Mouse (Mus musculus) limb, embryonic 10.5 days (tissue): Measurements from ENCODE around the gene Luc7l3. TPM values are rescaled to one million over a fixed set of nuclear protein-coding genes. Genes with fewer than 3 reads are reported as not detected.
A peak's percentile ranks its signal among the peaks of the same experiment; 100 is the strongest.

ENCODE experiments used
- DNase-seq: peaks from one replicate; pipeline ENCODE4 v3.0.0-alpha.2; 2017; ENCODE audit warnings: low spot score
- H3K27ac ChIP-seq: fragments of 300-500 bp; sonication (generic); 2 replicates; pipeline ENCODE4 v1.5.1; 2016; ENCODE audit warnings: mild to moderate bottlenecking
- H3K27me3 ChIP-seq: fragments of 300-500 bp; sonication (generic); 2 replicates; pipeline ENCODE4 v1.6.1; 2016; ENCODE audit warnings: low read depth, mild to moderate bottlenecking; ENCODE audit not compliant: poor library complexity, severe bottlenecking
- H3K36me3 ChIP-seq: fragments of 300-500 bp; sonication (generic); 2 replicates; pipeline ENCODE4 v1.6.1; 2016; ENCODE audit warnings: mild to moderate bottlenecking, moderate library complexity
- H3K4me1 ChIP-seq: fragments of 300-500 bp; sonication (generic); 2 replicates; pipeline ENCODE4 v1.6.1; 2016
- H3K4me3 ChIP-seq: fragments of 300-500 bp; sonication (generic); 2 replicates; pipeline ENCODE4 v1.5.1; 2016; ENCODE audit warnings: mild to moderate bottlenecking, moderate library complexity
- H3K9me3 ChIP-seq: fragments of 300-500 bp; sonication (generic); replicated peaks from 2 replicates; pipeline ENCODE4 v1.6.1; 2016; ENCODE audit warnings: mild to moderate bottlenecking
- WGBS: fragments of 180-500 bp; shearing (Covaris S2); methylation state at CpG from one replicate; pipeline ENCODE4 v1.1.7; 2016; 5-methylcytosine and 5-hydroxymethylcytosine counted together
- polyA plus RNA-seq: library from polyadenylated mRNA; unstranded; fragments of >200 nt; fragmentation: Nextera tagmentation; extraction: Ambion mirVana; gene quantifications from 2 replicates; pipeline ENCODE4 v1.2.1, GENCODE M21; 2016

Gene Luc7l3
- polyA plus RNA-seq = 89.9 and 107 TPM in 2 replicates

GRCm38 (mm10) chr11:94321931-94322400 is at the start of gene Luc7l3:
Gene Luc7l3, minus strand, starts transcription at chr11:94321988.
- under 1% methylated on average over 36 of the region's 36 CpGs for WGBS
- Histone ChIP-seq H3K27ac (peak within 1 kb of the TSS; percentile 99), H3K27me3 (no peaks in the 10 kb centered on the region), H3K4me1 (peaks cover 30% of the 10 kb centered on the region), H3K36me3 (peaks cover 29% of the 10 kb centered on the region), H3K9me3 (no peaks in the 10 kb centered on the region), H3K4me3 (peak within 1 kb of the TSS; percentile 100)
- peak; percentile 96 for DNase-seq

DNA sequence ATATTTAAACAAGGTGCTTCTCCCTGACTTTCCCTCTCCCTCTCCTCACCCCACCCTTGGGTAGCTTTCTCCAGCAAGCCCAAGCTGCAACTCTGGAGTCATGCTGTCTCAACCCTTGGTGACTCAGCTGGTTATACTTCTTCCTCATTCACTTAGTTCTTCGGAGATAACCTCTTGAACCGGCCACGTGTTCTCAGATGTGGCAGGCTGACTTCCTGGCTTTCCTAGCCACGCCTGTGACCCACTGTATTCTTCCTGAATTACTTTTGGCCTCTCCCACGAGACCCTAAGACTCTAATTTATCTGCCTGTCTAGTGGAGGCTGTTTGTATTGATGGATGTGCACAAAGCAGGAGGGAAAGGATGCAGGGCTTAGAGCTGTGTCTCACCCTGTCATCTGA is 49.0 kb upstream of the Luc7l3 start:
- no peaks in the 10 kb centered on the region for H3K36me3 ChIP-seq
- no peak for DNase-seq
- H3K27me3 ChIP-seq = peaks cover 20% of the 10 kb centered on the region
- 18% methylated on average over 5 of the region's 5 CpGs for WGBS
- no peak overlapping the region for H3K27ac ChIP-seq
- H3K9me3 ChIP-seq = no peaks in the 10 kb centered on the region
- H3K4me1 ChIP-seq = peaks cover 9% of the 10 kb centered on the region; the same call in 1 of the 2 replicates
- H3K4me3 ChIP-seq = no peak overlapping the region

- H3K27me3 ChIP-seq = peaks cover 20% of the 10 kb centered on the region
- WGBS = 78% methylated on average over 6 of the region's 6 CpGs
- no peaks in the 10 kb centered on the region for H3K36me3 ChIP-seq
- DNase-seq = no peak
- H3K4me1 ChIP-seq = peaks cover 9% of the 10 kb centered on the region; the same call in 1 of the 2 replicates
- H3K9me3 ChIP-seq = no peaks in the 10 kb centered on the region
- no peak overlapping the region for H3K27ac ChIP-seq
- no peak overlapping the region for H3K4me3 ChIP-seq
These were observed 48.2 kb upstream of the Luc7l3 start for GRCm38 (mm10) chr11:94369981-94370380.

DNA sequence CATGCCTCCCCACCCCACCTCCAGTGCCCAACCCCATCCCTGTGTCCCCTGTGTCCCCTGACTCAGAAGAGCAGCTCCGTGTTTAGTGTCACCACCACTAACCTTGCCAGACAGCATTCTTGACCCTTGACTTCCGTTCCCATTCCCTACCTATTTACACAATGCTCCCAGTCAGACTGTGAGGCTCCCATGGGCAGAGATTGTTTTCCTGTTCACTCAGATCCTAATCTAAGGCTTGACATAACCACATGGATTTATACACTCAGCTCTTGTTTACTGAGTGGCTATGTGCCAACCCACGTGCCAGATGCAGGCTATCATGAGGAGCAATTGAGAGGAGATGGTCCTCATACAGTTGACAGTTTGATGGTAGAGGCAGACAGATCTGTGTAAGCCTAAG is 43.6 kb upstream of the Luc7l3 start:
- Histone ChIP-seq H3K27me3 (0 out of 2 replicates have a peak, but pooled peaks cover 4% of the 10 kb centered on the region), H3K36me3 (no peaks in the 10 kb centered on the region), H3K4me3 (no peak overlapping the region), H3K9me3 (no peaks in the 10 kb centered on the region), H3K27ac (no peak overlapping the region), H3K4me1 (no peaks in the 10 kb centered on the region; the same call in 1 of the 2 replicates)
- DNase-seq = no peak
- 77% methylated on average over 3 of the region's 3 CpGs for WGBS

- no peaks in the 10 kb centered on the region for H3K36me3 ChIP-seq
- no peak for DNase-seq
- H3K9me3 ChIP-seq = no peaks in the 10 kb centered on the region
- WGBS = 87% methylated on average over 7 of the region's 7 CpGs
- no peaks in the 10 kb centered on the region for H3K4me1 ChIP-seq
- H3K4me3 ChIP-seq = no peak overlapping the region
- H3K27ac ChIP-seq = no peak overlapping the region
- 0 out of 2 replicates have a peak, but pooled peaks cover 4% of the 10 kb centered on the region for H3K27me3 ChIP-seq
These were observed 41.9 kb upstream of the Luc7l3 start for GRCm38 (mm10) chr11:94363690-94364089.

DNA sequence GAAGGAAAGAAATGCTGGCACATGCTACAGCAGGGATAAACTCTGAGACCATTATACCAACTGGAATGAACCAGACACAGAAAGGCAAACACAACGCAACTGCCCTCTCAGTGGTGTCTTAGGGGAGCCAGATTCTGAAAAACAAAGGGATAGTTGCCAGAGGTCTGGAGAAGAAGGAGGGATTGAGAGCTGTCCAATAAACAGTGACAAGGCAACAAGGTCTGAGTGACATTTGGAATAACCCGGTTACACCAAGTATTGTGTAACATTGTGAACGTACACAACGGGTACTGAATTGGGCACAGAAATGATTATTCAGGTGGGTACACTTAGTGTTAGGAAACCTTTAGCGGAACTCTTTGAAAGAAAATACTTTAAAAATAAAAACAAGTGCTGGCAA is 40.3 kb upstream of the Luc7l3 start:
- 92% methylated on average over 5 of the region's 5 CpGs for WGBS
- Histone ChIP-seq H3K27me3 (0 out of 2 replicates have a peak, but pooled peaks cover 4% of the 10 kb centered on the region), H3K4me3 (no peak overlapping the region), H3K27ac (no peak overlapping the region), H3K4me1 (no peaks in the 10 kb centered on the region), H3K36me3 (no peaks in the 10 kb centered on the region), H3K9me3 (no peaks in the 10 kb centered on the region)
- no peak for DNase-seq

GRCm38 (mm10) chr11:94361166-94361870 is 39.5 kb upstream of the Luc7l3 start:
- Histone ChIP-seq H3K36me3 (no peaks in the 10 kb centered on the region), H3K27me3 (0 out of 2 replicates have a peak, but pooled peaks cover 4% of the 10 kb centered on the region), H3K9me3 (no peaks in the 10 kb centered on the region), H3K4me3 (no peak overlapping the region), H3K4me1 (no peaks in the 10 kb centered on the region), H3K27ac (no peak overlapping the region)
- 92% methylated on average over 14 of the region's 14 CpGs for WGBS
- no peak for DNase-seq

DNA sequence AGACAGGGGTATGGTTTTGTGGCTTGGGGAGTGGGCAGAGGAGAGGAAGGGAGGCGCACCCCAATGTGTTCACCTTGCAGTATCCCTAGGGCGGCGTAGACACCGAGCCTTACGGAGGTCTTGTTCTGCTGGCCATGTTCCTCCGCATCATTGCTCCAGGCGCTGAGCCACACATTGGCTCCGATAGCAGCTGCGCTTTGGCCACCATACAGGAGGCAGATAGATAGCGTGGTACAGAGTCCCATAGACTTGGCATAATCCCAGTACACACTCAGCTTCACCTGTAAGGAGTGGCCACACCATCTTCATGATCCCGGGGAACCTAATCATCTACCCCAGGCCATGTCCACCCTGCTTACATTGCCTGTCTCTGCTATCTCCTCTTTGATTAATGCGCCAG is 37.4 kb upstream of the Luc7l3 start:
- no peaks in the 10 kb centered on the region for H3K36me3 ChIP-seq
- H3K9me3 ChIP-seq = no peaks in the 10 kb centered on the region
- H3K27ac ChIP-seq = no peak overlapping the region
- H3K4me3 ChIP-seq = no peak overlapping the region
- 0 out of 2 replicates have a peak, but pooled peaks cover 4% of the 10 kb centered on the region for H3K27me3 ChIP-seq
- no peaks in the 10 kb centered on the region for H3K4me1 ChIP-seq
- WGBS = 96% methylated on average over 12 of the region's 12 CpGs
- no peak for DNase-seq

DNA sequence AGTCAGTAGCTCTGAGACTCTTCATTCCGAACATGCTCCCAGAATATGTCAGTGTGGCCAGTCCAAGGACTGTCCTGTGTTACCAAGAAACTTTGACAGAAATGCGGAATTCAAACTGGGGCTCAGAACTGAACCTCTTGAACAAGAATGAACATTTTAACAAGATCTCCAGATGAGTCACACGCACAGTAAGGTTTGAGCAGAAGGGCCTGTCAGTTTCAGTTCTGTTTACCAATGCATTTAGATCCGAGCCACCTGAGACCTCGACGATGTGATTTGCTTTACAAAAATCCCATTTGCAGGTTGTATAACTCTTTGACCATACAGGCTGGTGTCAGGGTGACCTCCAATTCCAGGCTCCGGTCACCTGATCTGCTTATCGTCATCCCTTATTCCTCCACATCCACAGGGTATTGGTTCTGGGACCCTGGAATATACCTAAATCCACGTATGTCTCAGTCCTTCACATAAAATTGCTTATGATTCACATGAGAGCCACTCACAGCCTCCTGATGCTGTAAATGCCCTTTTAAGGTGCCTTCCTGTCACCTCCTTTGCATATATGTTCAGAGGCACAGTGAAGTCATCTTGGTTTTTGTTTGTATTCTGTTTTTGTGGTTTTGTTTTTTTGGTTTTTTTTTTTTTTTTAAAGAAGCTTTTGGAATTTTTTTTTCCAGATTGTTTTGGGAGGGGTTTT is 33.9 kb upstream of the Luc7l3 start:
- H3K4me1 ChIP-seq = 0 out of 2 replicates have a peak, but pooled peaks cover 6% of the 10 kb centered on the region
- no peak overlapping the region for H3K4me3 ChIP-seq
- H3K27me3 ChIP-seq = peaks cover 23% of the 10 kb centered on the region
- no peak overlapping the region for H3K27ac ChIP-seq
- H3K36me3 ChIP-seq = no peaks in the 10 kb centered on the region
- DNase-seq = no peak
- 88% methylated on average over 9 of the region's 9 CpGs for WGBS
- no peaks in the 10 kb centered on the region for H3K9me3 ChIP-seq

DNA sequence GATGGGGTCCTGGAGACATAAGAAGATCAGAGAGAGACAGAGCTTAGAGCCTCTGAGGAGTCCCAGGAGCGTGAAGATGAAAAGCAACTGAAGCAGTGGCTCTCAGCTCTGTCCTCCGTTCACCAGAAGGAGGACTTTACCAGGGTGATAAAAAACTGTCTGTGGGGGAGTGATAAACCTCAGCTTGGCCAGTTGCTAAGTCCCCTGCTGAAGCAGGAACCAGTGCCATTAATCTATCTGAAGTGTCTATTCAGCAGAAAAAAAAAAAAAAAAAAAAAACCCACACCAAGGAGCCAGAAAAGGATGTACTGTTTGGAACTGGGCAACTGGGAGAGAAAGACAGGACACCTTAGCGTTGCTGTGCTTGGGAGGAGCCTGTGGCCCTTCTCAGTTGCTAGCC is 29.3 kb upstream of the Luc7l3 start:
- Histone ChIP-seq H3K4me3 (no peak overlapping the region), H3K9me3 (no peaks in the 10 kb centered on the region), H3K27me3 (peaks cover 23% of the 10 kb centered on the region), H3K4me1 (peaks cover 12% of the 10 kb centered on the region; the same call in 1 of the 2 replicates), H3K36me3 (no peaks in the 10 kb centered on the region), H3K27ac (no peak overlapping the region)
- WGBS = 23% methylated on average over 3 of the region's 3 CpGs
- DNase-seq = no peak

- H3K4me3 ChIP-seq = no peak overlapping the region
- 65% methylated on average over 1 of the region's 1 CpGs for WGBS
- H3K9me3 ChIP-seq = no peaks in the 10 kb centered on the region
- H3K27me3 ChIP-seq = peaks cover 23% of the 10 kb centered on the region
- DNase-seq = no peak
- H3K4me1 ChIP-seq = peaks cover 14% of the 10 kb centered on the region; the same call in 1 of the 2 replicates
- H3K27ac ChIP-seq = no peak overlapping the region
- H3K36me3 ChIP-seq = no peaks in the 10 kb centered on the region
These were observed 28.5 kb upstream of the Luc7l3 start for GRCm38 (mm10) chr11:94350337-94350736.

DNA sequence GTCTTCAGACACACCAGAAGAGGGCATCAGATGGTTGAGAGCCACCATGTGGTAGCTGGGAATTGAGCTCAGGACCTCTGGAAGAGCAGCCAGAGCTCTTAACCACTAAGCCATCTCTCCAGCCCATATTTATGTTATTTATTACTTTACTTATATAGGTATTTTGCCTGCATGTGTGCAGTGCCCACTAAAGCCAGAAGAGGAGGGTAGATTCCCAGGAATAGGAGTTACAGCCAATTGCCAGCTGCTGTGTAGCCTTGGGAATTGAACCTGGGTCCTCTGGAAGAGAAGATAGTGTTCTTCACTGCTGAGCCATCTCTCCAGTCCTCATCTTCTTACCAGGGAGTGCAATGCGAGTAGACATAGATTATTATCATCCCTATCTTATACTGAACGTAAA is 28.1 kb upstream of the Luc7l3 start:
- Histone ChIP-seq H3K27ac (no peak overlapping the region), H3K36me3 (no peaks in the 10 kb centered on the region), H3K27me3 (peaks cover 23% of the 10 kb centered on the region), H3K4me1 (peaks cover 17% of the 10 kb centered on the region), H3K9me3 (no peaks in the 10 kb centered on the region), H3K4me3 (no peak overlapping the region)
- DNase-seq = no peak
- WGBS = 82% methylated on average over 2 of the region's 2 CpGs

GRCm38 (mm10) chr11:94347063-94347575 is 25.3 kb upstream of the Luc7l3 start:
- no peaks in the 10 kb centered on the region for H3K36me3 ChIP-seq
- H3K27ac ChIP-seq = no peak overlapping the region
- H3K27me3 ChIP-seq = peaks cover 9% of the 10 kb centered on the region
- H3K4me3 ChIP-seq = no peak overlapping the region
- H3K9me3 ChIP-seq = no peaks in the 10 kb centered on the region
- H3K4me1 ChIP-seq = peaks cover 45% of the 10 kb centered on the region
- no peak for DNase-seq
- WGBS = 87% methylated on average over 7 of the region's 7 CpGs
